Mouse (Mus musculus) liver, embryonic 14.5 days (tissue): ENCODE results near the gene Egr4.

Experiments
- CTCF ChIP-seq: IDR thresholded peaks from 2 replicates; pipeline ENCODE4 v1.5.1; 2016; ENCODE audit warnings: antibody characterized with exemption, low read depth, control low read depth
- EP300 ChIP-seq: IDR thresholded peaks from 2 replicates; pipeline ENCODE4 v1.6.1; 2016; ENCODE audit warnings: antibody characterized with exemption, low read depth

DNA sequence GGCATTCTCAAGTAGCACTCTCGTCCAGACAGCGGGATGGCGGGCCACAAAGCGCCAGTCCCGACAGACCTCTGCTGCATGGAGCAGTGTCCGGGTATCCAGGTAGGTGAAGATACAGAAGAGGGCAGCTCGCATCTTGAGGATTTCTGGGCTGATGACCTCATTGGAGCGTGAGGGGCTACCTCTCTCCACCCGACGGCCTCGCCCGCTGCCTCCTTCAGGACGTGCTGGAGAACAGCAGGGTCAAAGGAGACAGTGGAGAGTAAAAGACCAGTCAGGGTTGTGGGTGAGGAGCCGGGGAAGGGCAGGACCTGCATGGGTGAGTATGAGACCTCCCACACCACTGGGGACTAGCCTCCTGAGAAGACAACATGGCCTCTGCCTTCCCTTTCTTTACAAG lies 35.0 kb downstream of the Egr4 start:
- TF ChIP-seq CTCF: no peak
- TF ChIP-seq EP300: no peak
